Mouse (Mus musculus): ENCODE results near the gene Dcun1d2.
"Not testable (repeated sequence)": the region's sequence is repeated elsewhere in the genome, so short reads cannot be mapped to it uniquely, and the experiment has no call there.

The Dcun1d2 gene

DNA sequence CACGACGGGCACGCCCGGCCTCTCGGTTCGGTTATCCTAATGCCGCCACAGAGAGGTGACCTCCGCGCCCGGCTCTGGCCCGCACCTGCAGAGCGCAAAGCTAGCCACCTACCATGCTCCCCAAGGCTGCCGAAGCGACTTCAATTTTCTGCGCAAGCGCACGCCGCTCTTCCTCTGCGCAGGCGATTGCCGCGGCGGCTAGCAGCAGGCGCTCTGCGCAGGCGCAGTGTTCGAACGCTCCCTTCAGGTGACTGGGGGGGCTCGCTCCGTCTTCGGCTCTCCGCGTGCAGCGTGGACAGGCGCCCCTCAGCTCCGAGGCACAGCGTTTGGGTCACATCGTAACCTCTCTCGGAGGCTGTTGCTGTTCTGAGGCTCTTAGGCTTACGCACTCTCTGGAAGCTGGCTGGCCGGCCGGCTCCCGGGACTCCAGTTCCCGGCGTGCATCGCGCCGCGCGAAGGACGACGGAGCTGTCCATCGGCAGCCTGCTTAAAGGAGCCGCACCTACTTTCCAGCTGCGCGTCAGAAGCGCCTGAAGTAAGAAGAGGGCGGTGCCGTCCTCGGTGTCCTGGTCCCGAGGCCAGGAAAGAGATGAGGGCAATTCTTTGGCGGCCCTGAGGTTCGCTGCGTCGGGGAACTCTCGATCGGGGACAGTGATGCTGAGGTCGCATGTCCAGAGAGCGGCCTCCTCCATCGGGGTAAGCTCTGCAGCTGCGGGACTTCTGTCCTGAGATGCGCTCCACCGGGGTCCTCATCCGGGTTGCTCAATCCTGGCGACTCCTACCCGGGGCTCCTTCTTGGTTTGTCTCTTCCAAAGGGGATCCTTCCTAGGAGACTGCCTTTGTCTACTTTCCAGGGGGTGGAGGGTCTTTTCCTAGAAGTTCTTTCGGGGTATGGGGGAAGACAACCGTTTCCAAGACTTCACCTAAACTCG lies at the start of gene Dcun1d2, which contains the start of gene Tmco3:
TSS of gene Dcun1d2 (minus strand) at position 440 of the 932 bp plus-strand sequence.
TSS of gene Tmco3 (plus strand) at position 499 of the 932 bp plus-strand sequence.
- DNase-seq (ENCODE audit: low spot score), result peak; percentile 96

DNA sequence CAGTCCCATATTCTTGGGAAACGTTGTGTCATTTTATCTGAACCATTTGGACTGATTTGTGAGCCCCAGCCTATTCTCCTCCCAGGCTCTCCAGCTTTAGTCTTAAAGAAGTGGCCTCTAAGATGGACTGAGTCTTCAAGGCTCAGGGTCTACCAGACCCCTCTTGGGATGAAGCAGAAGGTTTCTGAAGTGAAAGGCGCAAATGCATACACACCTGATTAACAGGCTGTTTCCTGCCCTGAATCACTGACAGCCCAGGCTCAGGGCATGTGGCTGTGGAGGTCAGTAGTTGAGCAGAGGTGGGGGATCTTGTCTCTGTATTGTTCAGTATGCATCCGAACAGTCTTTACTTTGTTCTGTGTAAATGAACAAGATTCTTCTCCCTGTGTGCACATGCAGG lies 49.7 kb upstream of the Dcun1d2 start:
- DNase-seq (ENCODE audit: low spot score), result no peak

DNA sequence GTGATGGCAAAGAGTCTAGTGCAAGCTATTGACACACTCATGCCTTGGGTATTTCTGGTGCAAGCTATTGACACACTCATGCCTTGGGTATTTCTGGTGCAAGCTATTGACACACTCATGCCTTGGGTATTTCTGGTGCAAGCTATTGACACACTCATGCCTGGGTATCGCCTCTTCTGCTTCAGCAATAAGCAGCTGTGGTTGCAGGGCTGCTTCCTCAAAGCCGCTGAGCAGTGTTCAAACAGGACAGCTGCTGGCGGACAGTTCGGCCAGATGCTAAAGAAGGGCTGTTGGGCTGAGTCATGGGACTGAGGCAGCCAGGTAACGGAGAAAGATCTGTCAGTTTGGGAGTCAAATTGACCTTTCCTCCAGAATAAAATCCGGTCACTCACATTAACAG lies 49.3 kb upstream of the Dcun1d2 start:
- not testable (repeated sequence) for DNase-seq (ENCODE audit: low spot score)

DNA sequence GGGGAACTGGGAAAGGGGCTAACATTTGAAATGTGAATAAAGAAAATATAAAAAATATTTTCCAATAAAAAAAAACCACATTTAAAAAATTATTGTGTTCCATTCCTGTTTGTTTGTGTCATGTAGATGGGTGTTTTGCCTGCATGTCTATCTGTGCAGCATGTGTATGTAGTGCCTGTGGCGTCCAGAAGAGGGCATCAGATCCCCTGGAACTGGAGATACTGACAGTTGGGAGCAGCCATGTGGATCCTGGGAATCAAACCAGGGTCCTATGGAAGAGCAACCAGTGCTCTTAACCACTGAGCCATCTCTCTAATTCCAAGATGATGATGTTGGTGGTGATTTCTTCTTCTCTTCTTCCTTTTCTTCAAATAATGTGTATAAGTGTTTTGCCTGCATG lies 46.7 kb upstream of the Dcun1d2 start:
- DNase-seq (ENCODE audit: low spot score), result no peak

DNA sequence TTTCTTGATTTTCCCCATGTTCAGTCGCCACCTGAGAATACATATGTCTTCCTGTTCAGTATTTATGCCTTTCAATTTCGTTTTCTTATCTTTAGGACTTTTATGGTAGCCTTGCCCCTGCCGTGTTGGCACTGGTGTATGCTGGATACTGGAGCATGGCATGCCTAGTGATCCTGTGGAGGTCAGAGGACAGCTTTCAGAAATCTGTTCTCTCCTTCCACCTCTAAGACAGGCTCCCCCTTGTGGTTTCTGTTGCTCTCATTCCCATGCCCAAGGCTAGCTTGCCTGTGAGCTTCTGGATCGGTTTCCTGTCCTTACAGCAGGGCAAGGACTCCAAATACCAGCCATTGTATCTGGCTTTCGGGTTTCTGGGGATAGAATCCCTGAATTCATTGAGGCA lies 38.7 kb upstream of the Dcun1d2 start:
- peak; percentile 53 for DNase-seq (ENCODE audit: low spot score)

DNA sequence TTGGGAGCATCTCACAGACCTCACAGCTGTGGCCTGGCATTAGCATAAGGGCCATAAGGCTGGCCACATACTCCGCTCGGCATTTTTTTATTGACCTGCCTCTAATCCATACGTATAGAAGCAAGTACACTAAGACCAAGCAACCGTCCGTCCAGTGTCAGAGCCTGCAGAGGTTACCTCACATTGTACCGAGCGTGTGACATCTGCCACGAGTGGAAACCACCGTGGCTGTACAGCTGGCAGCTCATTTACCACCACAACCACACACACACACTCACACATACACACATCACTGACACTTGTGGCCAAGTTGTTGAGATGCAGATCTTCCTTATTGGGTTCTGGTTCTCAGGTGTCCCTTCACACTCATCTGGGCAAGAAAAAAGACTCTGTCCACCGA lies 28.7 kb upstream of the Dcun1d2 start:
- DNase-seq (ENCODE audit: low spot score), result no peak

DNA sequence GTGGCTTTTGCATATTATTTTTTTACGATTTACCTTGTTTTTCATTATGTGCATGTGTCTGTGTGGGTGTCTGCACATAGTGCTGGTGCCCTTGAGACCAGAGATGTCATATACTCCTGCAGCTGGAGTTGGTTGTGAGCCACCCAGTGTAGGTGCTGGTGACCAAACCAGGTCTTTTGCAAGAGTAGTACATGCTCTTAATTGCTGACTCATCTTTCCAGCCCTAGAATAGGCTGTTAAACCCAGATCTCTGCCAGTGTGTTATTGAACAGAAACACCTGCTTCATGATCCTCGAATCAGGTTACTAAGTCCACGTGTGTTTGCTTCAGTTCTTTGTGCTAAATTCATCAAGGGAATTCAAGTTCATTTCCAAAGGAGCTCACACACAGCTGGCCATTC lies 27.0 kb upstream of the Dcun1d2 start:
- no peak for DNase-seq (ENCODE audit: low spot score)

DNA sequence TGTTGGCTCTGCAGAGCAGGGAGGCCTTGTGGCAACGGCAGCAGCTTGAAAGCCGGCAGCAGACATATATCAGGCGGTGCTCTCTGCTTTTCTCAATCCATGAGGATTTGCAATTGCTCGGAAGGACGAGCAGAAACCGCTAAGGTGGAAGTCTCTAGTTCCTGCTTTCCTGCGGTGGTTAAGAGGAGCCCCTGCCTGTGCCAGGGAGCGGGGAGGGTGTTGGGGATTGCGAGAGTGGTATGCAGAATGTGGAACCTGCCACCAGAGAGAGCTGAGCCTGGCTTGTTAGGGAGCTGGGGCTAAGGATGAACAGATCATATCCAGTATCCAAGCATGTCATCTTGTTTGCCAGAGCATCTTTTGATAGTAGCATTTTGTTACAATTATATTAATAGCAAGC lies 19.0 kb upstream of the Dcun1d2 start:
- no peak for DNase-seq (ENCODE audit: low spot score)

DNA sequence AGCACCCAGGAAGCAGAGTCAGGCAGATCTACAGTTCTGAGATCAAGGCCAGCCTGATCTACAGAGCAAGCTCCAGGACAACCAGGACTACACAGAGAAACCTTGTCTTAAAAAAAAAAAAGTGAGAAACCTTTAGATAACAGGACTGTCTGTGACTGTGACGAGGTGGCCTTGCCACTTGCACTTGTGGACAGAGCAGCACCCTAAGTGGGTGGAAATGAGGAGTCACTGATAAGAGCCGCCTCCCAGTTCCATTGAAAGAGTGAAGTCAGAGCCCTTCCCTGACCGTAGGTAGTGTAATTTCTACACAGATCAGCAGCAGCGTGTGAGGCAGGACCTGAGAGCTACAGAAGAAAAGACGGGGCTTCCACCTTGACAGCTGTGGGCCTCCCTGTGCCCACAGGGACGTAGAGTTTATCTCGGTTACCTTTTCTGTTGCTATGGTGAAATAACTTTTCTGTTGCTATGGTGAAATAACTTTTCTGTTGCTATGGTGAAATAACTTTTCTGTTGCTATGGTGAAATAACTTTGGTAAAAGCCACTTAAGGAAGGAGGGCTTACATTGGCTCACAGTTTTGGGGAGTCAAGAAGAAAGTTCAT lies 18.5 kb upstream of the Dcun1d2 start:
- no peak for DNase-seq (ENCODE audit: low spot score)

DNA sequence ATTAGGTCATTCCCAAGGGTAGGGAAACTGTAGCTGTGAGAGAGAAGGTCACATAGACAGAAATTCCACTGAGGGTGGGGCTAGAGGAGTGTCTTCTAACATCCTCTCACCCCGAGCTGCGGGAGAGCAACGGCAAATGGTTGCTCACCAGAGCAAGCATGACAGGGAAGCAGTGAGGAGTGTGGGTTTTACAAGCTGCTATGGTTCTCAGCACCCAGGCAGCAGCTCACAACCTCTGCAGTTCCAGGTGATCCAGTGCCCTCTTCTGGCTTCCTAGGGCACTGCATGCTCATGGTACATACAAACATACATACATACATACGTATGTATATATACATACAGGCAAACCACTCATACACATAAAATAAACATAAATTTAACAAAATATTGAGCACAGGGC lies 18.0 kb upstream of the Dcun1d2 start:
- no peak for DNase-seq (ENCODE audit: low spot score)

DNA sequence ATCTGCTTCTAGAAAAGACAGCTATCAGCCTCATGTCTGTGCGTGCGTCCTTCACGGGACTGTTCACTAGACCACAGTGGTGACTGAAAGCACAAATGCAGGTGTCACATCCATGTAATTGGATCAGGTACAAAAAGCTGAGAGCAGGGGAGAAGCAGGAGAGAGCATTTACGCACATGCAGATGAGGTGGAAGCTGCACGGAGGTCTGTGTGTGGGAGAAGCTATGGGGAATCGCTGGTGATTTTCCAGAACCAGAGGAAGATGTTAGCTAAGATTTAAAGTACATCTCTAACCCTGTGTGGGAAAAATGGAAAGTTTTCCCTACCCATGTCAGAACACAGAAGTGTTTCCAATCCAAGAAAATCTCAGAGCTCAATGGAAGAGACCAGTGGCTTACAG lies 17.5 kb upstream of the Dcun1d2 start:
- DNase-seq (ENCODE audit: low spot score), result no peak

DNA sequence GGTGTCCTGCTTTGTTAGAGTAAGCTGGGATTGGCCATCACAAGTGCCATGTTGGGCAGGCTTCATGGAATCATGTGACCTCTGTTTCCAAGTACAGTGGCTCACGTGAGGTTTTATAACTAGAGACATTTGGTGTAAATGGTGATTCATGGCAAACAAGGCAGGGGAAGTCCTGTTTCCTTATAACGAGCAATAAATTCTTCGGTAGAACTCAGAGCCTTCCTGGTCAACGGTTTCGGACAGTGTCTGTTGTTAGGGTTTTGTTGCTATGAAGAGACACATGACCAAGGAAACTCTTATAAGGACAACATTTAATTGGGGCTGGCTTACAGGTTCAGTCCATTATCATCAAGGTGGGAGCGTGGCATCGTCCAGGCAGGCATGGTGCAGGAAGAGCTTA lies 13.1 kb upstream of the Dcun1d2 start:
- no peak for DNase-seq (ENCODE audit: low spot score)

DNA sequence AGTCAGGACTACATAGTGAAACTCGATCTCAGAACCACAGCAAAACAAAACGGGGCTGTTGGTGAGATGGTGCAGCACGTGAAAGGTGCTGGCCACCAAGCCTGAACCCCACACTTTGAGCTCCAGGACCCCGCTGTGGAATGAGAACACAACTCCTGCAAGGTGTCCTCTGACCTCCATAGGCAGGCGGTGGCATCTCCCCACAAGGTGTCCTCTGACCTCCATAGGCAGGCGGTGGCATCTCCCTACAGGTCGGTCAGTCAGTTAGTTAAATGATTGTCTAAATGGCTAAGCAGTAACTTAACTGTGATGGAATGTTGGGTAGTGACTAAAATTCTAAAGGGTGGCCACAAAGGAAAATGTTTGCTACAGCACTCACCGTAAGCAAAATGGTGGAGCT lies 11.6 kb upstream of the Dcun1d2 start:
- peak; percentile 26 for DNase-seq (ENCODE audit: low spot score)

DNA sequence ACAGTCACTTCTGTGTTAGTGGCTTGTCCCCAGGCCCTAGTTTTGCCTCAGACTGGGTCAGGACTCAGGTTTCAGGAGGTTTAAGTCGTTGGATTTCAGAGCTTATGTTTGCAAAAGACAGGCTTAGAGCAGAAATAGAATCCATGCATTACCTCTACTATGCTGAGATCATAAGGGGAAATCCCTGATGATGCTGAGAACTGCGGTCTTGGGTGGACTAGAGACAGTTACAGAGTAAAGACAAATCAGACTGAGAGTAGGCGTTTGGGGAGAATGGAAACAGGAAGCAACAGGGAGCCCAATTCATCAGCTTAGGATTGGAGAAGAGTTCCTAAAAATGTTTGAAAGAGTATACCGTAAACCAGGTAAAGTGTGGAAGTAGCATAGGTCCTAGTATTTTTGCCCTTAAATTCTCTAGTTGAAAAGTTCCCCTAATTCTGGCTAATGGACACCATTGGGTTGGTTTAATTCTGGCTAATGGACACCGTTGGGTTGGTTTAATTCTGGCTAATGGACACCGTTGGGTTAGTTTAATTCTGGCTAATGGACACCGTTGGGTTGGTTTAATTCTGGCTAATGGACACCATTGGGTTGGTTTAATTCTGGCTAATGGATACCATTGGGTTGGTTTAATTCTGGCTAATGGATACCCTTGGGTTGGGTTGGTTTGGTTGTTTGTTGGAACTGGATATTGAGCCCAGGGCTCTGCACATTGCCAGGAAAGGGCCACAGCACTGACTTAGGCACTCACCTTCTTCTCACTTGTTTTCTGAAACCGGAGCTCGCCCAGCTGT lies 5.9 kb upstream of the Dcun1d2 start:
- DNase-seq (ENCODE audit: low spot score), result no peak

DNA sequence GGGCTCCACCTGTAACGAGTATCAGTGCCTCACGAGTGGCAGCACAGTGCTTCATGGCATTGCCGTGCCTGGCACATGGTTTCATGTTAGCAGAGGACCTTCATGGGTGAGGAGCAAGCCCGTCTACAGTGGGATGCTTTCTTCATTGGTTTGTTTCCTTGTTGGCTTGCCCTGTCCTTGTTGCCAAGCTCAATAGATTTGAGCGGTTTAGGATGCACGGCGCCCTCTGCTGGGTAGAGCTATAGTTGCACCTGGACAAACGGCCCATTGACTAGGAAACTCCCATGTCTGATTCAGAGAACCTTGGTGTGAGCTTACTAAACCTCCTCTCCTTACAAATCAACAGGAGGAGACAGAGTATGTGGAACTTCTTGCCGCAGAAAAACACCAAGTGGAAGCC lies 4.4 kb upstream of the Dcun1d2 start:
- peak; percentile 52 for DNase-seq (ENCODE audit: low spot score)

DNA sequence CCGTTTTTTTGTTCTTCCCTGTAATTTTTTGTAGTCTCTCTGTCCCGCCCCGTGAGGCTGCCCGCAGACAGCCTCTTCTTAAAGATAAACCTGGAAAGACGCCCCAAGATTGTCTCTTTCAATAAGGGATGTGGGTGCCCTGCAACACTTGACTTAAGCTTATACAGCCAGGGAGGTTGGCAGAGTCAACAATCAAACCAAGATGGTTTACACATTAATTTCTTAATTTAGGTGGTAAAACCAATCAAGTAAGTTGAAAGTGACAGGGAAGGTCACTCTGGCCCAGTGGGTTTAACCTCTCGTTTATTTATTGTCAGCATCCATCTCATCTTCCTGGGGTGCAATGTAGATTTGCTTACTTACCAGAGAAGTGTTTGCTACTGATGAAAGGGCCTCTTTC lies 715 bp upstream of the Dcun1d2 start:
- DNase-seq (ENCODE audit: low spot score), result no peak

DNA sequence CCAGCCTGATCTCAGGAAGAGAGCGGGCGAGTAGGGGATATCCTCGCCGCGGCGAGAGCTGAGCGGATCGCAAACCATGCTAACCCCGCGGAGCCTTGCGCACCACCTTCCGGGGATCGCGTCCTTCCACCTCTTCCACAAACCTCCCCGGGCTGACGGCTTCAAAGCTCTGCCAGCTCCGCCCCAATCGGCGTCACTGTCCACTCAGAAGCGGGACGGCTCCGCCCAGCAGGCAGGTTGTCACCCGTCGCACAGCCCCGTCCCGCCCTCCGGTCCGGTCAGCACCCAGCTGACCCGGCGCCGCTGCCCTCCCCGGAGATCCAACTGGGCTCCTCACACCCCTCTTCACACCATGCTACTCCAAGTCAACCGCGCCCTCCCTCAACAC lies 633 bp downstream of the Dcun1d2 start:
- peak; percentile 94 for DNase-seq (ENCODE audit: low spot score)

DNA sequence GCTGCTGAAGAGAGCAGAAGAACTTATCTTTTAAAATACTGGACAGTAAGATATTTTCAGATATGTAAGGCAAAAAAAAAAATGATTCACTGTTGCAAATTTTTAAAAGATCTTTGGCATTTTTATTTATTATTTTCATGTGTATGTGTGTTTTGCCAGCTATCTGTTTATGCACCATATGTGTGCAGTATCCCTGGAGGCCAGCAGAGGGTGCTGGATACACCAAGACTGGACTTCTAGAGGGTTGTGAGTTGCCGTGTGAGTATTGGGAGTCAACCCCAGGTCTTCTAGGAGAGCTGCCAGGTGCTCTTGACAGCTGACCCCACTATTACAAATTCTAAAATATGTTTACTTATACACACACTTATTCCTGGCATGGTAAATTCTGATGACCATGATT lies 4.7 kb downstream of the Dcun1d2 start:
- DNase-seq (ENCODE audit: low spot score), result no peak

DNA sequence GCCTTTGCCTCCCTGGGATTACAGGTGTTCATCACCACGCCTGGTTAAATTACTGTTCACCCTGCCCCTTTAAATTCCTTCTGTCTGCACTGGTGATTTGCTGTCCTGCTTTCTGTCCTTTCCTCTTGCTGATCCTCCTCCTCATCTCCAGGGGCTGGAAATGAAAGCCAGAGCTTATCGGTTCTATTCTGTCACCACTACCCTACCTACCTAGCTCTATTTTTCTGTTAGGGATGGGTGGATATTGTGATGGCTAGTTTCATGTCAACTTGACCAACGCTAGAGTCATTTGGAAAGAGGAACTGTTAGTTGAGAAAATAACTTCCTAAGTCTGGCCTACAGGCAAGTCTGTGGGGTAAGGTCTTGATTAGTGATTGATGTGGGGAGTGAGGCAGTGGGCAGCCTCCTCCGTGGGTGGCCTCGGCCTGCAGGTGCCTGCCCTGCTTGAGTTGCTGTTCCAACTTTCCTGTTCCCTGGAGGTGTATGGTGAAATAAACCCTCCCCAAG lies 10.9 kb downstream of the Dcun1d2 start:
- DNase-seq (ENCODE audit: low spot score), result no peak

DNA sequence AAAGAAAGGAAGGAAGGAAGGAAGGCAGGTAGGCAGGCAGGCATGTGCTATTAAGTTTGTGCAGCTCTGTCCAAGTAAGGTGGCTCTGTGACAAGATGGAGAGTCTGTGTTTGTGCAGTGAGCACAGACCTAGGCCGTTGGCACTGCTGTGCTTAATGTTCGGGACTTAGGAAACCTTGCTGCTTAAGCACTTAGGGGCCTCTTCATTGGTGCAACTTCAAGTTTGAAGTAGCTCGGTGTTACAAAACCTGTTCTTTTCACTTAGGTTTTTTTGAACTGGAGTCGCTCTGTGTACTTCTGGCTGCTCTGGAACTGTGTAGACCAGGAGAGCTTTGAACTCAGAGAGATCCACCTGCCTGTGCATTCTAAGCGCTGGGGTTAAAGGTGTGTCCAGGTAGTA lies 15.1 kb downstream of the Dcun1d2 start:
- no peak for DNase-seq (ENCODE audit: low spot score)

DNA sequence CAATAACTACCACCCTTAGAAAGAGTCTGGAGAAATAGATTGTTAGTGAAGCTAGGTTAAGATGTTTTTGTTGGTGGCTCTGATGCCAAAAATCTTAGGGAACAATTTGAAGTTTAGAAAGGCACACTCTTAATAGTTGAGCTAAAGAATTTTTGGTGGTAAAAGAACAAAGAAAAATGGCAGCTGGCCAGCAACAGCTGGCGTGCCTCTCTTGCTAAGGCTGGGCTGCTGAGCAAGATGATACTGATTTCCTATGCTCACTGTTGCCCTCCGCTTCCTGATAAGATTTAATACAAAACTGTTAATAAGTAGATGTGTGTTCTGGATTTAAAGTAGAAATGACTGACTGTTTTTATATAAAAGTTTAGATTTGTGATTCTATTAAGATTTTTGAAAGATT lies 20.4 kb downstream of the Dcun1d2 start:
- DNase-seq (ENCODE audit: low spot score), result no peak

DNA sequence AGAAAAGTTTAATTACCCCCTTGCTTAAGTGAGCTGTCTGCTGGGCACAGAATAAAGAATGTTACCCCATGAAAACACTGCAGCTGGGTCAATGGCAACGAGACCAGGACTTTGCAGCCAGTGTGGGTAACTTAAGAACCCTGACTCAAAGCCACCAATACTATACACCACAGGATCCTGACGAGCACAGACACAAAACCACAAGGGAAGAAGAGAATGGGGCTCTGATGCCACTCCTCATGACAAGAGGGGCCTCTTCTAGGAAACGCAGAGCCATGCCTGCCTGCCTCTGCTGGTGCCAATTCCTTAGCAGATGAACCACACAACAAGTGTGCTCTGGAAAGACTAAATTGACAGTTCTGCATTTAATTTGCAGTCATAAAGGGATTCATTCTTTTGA lies 24.6 kb downstream of the Dcun1d2 start:
- DNase-seq (ENCODE audit: low spot score), result no peak

DNA sequence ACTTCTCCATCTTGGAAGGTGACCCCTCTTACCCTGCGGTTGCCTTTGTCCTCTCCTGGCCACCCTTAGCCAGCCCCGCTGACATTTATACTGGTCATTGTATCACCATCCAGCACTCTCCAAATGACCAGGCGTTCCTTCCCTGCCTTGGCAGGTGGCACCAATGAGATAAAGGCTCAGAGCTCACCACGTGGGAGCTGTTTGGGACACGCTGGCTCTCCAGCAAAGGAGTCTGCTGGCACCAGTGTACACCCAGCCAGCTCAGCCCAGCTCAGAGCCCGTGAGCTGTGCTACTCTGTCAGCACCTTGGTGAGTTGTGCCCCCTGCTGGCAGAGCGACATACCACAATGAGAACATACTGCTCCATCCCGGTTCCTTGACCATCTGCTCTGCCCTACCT lies 33.9 kb downstream of the Dcun1d2 start, which contains the start of gene Adprhl1:
TSS of gene Adprhl1 (minus strand) at position 144 of the 400 bp plus-strand sequence.
- peak; percentile 20 for DNase-seq (ENCODE audit: low spot score)
